Mouse (Mus musculus) limb, embryonic 12.5 days (tissue): ENCODE measurements around the gene 1700007K13Rik. TPM values are rescaled to one million over a fixed set of nuclear protein-coding genes. Genes with fewer than 3 reads are reported as not detected.

ENCODE experiments used
- ATAC-seq: fragments of 200-750 bp; cut with Nextera tagmentation; 2 replicates; pipeline ENCODE4 v1.8.0; 2017; ENCODE audit warnings: low read depth, moderate TSS enrichment; ENCODE audit not compliant: insufficient number of reproducible peaks, insufficient read depth, low FRiP score, low TSS enrichment
- H3K27ac ChIP-seq: fragments of 300-500 bp; sonication (generic); 2 replicates; pipeline ENCODE4 v1.5.1; 2016; ENCODE audit warnings: mild to moderate bottlenecking, moderate library complexity
- H3K27me3 ChIP-seq: fragments of 300-500 bp; sonication (generic); 2 replicates; pipeline ENCODE4 v1.6.1; 2016; ENCODE audit warnings: mild to moderate bottlenecking, moderate library complexity
- H3K36me3 ChIP-seq: fragments of 300-500 bp; sonication (generic); 2 replicates; pipeline ENCODE4 v1.6.1; 2016; ENCODE audit warnings: mild to moderate bottlenecking, moderate library complexity
- H3K4me1 ChIP-seq: fragments of 300-500 bp; sonication (generic); replicated peaks from 2 replicates; pipeline ENCODE4 v1.6.1; 2016
- H3K4me2 ChIP-seq: fragments of 300-500 bp; sonication (generic); 2 replicates; pipeline ENCODE4 v1.6.1; 2016; ENCODE audit warnings: mild to moderate bottlenecking, moderate library complexity
- H3K4me3 ChIP-seq: fragments of 300-500 bp; sonication (generic); replicated peaks from 2 replicates; pipeline ENCODE4 v1.5.1; 2016; ENCODE audit warnings: mild to moderate bottlenecking
- H3K9ac ChIP-seq: fragments of 300-500 bp; sonication (generic); replicated peaks from 2 replicates; pipeline ENCODE4 v1.6.1; 2016; ENCODE audit warnings: mild to moderate bottlenecking, moderate library complexity
- H3K9me3 ChIP-seq: fragments of 300-500 bp; sonication (generic); 2 replicates; pipeline ENCODE4 v1.6.1; 2016; ENCODE audit warnings: mild to moderate bottlenecking, moderate library complexity
- WGBS: fragments of 180-500 bp; shearing (Covaris S2); methylation state at CpG from one replicate; pipeline ENCODE4 v1.1.7; 2016; 5-methylcytosine and 5-hydroxymethylcytosine counted together
- polyA plus RNA-seq: library from polyadenylated mRNA; unstranded; fragments of >200 nt; fragmentation: Nextera tagmentation; extraction: Ambion mirVana; gene quantifications from 2 replicates; pipeline ENCODE4 v1.2.1, GENCODE M21; 2016

1700007K13Rik gene
- polyA plus RNA-seq, 1 experiment from 2014 or later, result 0.70 TPM

DNA sequence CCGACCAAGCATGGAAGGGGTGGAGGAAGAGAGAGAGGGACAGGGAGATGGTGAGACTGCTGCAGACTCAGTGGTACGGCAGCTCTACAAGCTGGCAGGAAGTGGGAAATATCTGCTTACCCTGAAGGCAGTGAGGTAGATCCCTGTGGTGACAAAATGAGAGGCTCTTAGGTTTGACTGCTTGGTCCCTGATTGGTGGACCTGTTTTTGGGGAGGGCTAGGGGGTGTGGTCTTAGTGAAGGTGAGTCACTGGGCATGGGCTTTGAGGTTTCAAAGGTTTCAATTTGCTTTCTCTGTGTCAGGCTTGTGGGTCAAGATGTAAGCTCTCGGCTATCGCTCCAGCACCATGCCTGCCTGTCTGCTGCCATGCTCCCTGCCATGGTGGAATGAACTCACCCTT lies 21.1 kb downstream of the 1700007K13Rik start:
- no peak for ATAC-seq
- Histone ChIP-seq H3K9me3 (no peaks in the 10 kb centered on the region), H3K36me3 (peaks cover 9% of the 10 kb centered on the region), H3K4me3 (no peak overlapping the region), H3K4me1 (peaks cover 8% of the 10 kb centered on the region; the same call in 1 of the 2 replicates), H3K27me3 (peaks cover 10% of the 10 kb centered on the region; the same call in 1 of the 2 replicates), H3K4me2 (no peak overlapping the region), H3K27ac (no peak overlapping the region), H3K9ac (no peak overlapping the region)
- WGBS, result 80% methylated on average over 4 of the region's 4 CpGs

DNA sequence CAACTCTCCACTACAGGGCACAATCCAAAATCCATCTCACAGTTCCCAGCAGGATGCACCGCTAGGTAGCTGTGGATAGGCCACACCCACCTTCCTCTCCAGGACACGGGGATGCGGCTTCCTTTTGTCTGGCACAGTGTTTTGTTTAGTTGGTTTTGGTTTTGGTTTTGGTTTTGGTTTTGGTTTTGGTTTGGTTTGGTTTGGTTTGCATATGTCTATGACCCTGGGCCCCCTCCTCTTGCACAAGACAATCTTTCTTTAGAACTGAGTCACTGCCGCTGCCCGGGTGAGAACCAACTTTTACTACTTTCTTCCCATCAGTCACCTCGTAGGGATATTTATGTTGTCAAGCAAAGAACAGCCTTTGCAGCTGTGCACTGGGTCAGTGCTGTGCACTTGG lies 25.3 kb downstream of the 1700007K13Rik start:
- Histone ChIP-seq H3K4me1 (no peaks in the 10 kb centered on the region; the same call in 1 of the 2 replicates), H3K9ac (no peak overlapping the region), H3K4me3 (no peak overlapping the region), H3K27me3 (peaks cover 10% of the 10 kb centered on the region; the same call in 1 of the 2 replicates), H3K36me3 (no peaks in the 10 kb centered on the region), H3K9me3 (no peaks in the 10 kb centered on the region), H3K27ac (no peak overlapping the region), H3K4me2 (no peak overlapping the region)
- WGBS, result 67% methylated on average over 6 of the region's 6 CpGs
- ATAC-seq, result no peak

DNA sequence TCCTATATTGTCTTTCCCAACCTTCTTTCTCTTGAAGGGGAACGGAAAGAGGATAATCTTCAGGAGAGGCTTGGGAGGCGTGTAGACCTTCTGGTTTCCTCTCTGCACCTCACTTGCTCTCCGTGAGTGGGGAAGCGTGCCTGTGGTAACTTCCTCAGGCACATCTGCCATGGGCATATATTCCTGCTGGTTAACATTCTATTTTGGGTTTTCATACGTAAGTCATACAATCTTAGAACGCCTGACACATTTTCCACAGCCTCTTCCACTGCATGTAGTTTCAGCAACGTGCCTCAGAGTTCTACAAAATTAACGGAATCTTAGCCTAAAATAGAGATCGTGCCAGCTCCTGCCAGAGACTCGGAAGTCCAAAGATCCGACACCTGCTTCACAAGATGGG lies 30.7 kb downstream of the 1700007K13Rik start:
- H3K27me3 ChIP-seq, result no peaks in the 10 kb centered on the region
- peaks cover 5% of the 10 kb centered on the region for H3K4me1 ChIP-seq
- no peak overlapping the region for H3K27ac ChIP-seq
- H3K4me3 ChIP-seq, result no peak overlapping the region
- WGBS, result 91% methylated on average over 11 of the region's 11 CpGs
- H3K36me3 ChIP-seq, result no peaks in the 10 kb centered on the region
- no peaks in the 10 kb centered on the region for H3K9me3 ChIP-seq
- no peak overlapping the region for H3K9ac ChIP-seq
- no peak overlapping the region for H3K4me2 ChIP-seq
- no peak for ATAC-seq

DNA sequence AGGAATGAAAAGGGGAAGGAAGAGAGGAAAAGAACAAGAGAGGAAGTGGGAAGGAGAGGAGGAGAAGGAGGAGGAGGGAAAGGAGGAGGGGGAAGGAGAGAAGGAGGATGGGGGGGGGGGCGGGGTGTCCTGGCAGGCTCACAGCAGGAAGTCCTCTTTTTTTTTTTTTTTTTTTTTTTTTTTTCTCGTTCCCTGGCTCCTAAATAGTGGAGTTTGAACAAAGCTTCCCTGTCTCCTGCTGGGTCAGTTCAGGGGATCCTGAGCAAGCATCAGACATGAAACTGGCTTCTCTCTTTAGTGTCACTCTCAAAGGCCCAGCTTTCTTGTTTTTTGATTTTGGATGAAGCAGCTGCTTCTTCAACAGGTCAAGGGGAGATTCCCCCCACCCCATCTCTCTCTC lies 32.6 kb downstream of the 1700007K13Rik start:
- 0% methylated on average over 1 of the region's 2 CpGs for WGBS
- no peak for ATAC-seq

DNA sequence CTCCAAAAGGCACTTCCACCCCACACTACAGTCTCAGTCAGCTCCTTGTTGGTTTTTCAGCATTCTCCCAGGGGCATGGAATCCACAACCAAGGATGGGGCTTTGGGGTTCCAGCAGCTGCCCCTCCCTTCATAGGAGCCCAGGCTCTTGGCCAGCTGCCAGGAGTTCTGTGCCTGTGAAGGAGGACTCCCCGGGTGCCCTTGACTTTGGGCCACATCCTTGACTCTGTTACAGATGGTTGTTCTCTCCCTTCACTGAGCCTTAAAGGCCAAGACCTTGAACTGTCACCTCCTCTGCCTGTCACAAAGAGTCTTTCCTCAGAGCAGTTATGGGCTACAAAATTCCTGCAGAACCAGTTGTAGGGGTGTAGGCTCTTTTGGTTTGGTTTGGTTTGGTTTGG lies 33.3 kb downstream of the 1700007K13Rik start:
- Histone ChIP-seq H3K4me1 (peaks cover 5% of the 10 kb centered on the region), H3K4me2 (no peak overlapping the region), H3K27me3 (no peaks in the 10 kb centered on the region), H3K27ac (no peak overlapping the region), H3K4me3 (no peak overlapping the region), H3K9ac (no peak overlapping the region), H3K9me3 (no peaks in the 10 kb centered on the region), H3K36me3 (no peaks in the 10 kb centered on the region)
- 30% methylated on average over 1 of the region's 1 CpGs for WGBS
- ATAC-seq, result no peak

More for the DNA sequence above, 32.6 kb downstream of the 1700007K13Rik start:
- Histone ChIP-seq H3K4me2 (no peak overlapping the region), H3K9ac (no peak overlapping the region), H3K4me3 (no peak overlapping the region), H3K36me3 (no peaks in the 10 kb centered on the region), H3K27ac (no peak overlapping the region), H3K4me1 (peaks cover 5% of the 10 kb centered on the region), H3K9me3 (no peaks in the 10 kb centered on the region), H3K27me3 (no peaks in the 10 kb centered on the region)

DNA sequence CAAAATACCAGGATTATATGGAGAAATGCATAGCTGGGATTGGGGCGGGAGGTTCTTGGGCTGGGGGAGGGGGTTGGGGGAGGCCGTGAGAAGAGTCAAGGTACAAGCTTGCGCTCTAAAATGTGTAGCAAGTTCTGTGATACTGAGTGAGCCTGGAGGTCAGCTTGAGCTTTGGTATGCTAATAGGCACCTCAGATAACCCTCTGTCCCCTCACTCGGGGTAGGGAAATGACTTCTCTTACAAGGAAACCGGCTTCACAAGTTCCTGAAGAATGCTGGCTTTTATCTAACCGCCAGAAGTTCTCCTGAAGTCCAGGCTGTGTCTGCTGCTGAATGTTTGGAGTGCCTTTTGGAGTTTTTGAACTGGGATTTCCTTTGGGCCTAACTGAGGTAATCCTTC lies 35.3 kb downstream of the 1700007K13Rik start:
- no peak for ATAC-seq
- 48% methylated on average over 6 of the region's 6 CpGs for WGBS
- Histone ChIP-seq H3K4me1 (peaks cover 5% of the 10 kb centered on the region), H3K4me2 (no peak overlapping the region), H3K4me3 (no peak overlapping the region), H3K36me3 (no peaks in the 10 kb centered on the region), H3K27ac (no peak overlapping the region), H3K27me3 (no peaks in the 10 kb centered on the region), H3K9ac (no peak overlapping the region), H3K9me3 (no peaks in the 10 kb centered on the region)

DNA sequence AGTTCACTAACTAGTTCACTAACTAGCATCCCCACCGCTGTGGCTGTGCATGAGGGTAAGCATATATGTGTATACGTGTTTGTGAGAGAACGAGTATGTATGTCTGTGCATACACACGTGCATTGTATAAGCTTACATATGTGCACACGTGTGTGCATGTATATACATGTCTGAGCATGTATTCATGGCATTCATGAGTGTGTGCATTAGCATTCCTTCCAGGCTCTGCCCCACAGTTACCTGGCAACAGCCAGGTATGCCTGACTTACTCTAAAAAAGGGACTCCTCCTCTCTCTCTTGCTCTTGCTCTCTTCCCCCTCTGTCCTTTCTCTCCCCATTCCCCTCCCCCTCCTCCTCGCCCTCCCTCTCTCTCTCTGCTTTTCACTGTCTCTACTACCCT lies 38.9 kb downstream of the 1700007K13Rik start:
- no peak overlapping the region for H3K4me2 ChIP-seq
- H3K9me3 ChIP-seq, result no peaks in the 10 kb centered on the region
- H3K4me1 ChIP-seq, result no peaks in the 10 kb centered on the region
- H3K9ac ChIP-seq, result no peak overlapping the region
- H3K27me3 ChIP-seq, result no peaks in the 10 kb centered on the region
- 80% methylated on average over 6 of the region's 6 CpGs for WGBS
- H3K27ac ChIP-seq, result no peak overlapping the region
- H3K36me3 ChIP-seq, result no peaks in the 10 kb centered on the region
- no peak overlapping the region for H3K4me3 ChIP-seq
- ATAC-seq, result no peak

DNA sequence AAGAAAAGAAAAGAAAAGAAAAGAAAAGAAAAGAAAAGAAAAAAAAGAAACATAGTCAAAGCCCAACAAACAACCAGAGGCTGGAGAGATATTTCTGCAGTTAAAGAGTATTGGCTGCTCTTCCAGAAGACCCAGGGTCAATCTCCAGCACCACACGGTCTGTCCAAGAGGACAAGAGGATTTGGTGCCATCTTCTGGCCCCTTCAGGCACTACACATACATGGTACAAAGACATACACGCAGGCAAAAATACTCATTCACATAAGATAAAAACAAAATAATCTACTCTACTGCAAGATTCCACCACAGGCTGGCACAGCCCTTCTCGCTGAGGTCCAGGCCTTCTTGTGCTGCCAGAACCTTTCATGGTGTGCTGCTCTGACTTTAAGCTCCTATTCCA lies 43.0 kb downstream of the 1700007K13Rik start:
- 35% methylated on average over 3 of the region's 3 CpGs for WGBS

DNA sequence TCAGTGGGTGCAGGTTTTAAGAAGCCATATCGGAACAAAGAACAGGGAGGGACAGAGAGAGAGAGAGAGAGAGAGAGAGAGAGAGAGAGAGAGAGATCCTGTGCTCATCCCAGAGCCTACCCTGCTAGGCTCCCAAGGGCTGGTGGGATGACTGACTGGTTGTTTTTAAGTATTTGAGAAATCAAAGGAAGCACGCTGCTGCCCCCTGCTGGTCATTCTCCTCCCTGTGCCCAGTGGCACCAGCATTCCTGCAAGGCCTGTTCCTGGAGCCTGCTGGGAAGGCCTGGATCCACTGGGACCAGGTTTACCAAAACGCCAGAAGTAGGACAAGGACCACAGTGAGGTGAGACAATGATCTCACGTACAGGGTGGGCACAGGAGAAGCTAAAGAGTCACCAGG lies 46.2 kb downstream of the 1700007K13Rik start:
- no peak for ATAC-seq
- Histone ChIP-seq H3K9me3 (no peaks in the 10 kb centered on the region), H3K9ac (no peak overlapping the region), H3K4me1 (no peaks in the 10 kb centered on the region; the same call in 1 of the 2 replicates), H3K36me3 (no peaks in the 10 kb centered on the region), H3K4me3 (no peak overlapping the region), H3K27ac (no peak overlapping the region), H3K27me3 (no peaks in the 10 kb centered on the region), H3K4me2 (no peak overlapping the region)
- WGBS, result 16% methylated on average over 4 of the region's 4 CpGs

More for the DNA sequence above, 43.0 kb downstream of the 1700007K13Rik start:
- no peaks in the 10 kb centered on the region for H3K9me3 ChIP-seq
- ATAC-seq, result no peak
- H3K4me1 ChIP-seq, result no peaks in the 10 kb centered on the region
- H3K27ac ChIP-seq, result no peak overlapping the region
- no peak overlapping the region for H3K4me2 ChIP-seq
- H3K36me3 ChIP-seq, result no peaks in the 10 kb centered on the region
- no peak overlapping the region for H3K4me3 ChIP-seq
- no peaks in the 10 kb centered on the region for H3K27me3 ChIP-seq
- H3K9ac ChIP-seq, result no peak overlapping the region

DNA sequence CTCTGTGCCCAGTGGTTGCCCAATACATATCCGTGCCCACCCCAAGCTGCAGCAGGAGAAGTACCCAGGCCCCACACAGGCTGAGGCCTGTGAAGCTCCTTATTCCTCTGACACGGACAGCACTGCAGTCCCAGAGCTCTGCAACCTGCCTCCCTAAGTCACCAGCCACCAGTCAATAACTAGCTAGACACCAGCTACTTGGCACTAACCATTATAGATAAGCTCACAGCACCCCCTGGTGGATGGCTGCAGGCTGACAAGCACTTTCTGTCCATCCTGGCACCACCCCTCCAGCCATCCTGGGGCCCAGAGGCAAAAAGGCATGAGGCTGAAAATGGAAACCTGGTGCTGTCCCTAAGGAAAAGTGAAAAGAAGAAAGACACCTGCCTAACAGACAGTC lies 48.1 kb downstream of the 1700007K13Rik start:
- no peak overlapping the region for H3K9ac ChIP-seq
- no peaks in the 10 kb centered on the region for H3K9me3 ChIP-seq
- WGBS, result 37% methylated on average over 2 of the region's 2 CpGs
- H3K4me3 ChIP-seq, result no peak overlapping the region
- H3K4me2 ChIP-seq, result no peak overlapping the region
- H3K36me3 ChIP-seq, result no peaks in the 10 kb centered on the region
- H3K27ac ChIP-seq, result no peak overlapping the region
- H3K27me3 ChIP-seq, result no peaks in the 10 kb centered on the region
- ATAC-seq, result 0 out of 2 replicates have a peak, but pooled peaks have one; percentile 26
- H3K4me1 ChIP-seq, result no peaks in the 10 kb centered on the region; the same call in 1 of the 2 replicates

DNA sequence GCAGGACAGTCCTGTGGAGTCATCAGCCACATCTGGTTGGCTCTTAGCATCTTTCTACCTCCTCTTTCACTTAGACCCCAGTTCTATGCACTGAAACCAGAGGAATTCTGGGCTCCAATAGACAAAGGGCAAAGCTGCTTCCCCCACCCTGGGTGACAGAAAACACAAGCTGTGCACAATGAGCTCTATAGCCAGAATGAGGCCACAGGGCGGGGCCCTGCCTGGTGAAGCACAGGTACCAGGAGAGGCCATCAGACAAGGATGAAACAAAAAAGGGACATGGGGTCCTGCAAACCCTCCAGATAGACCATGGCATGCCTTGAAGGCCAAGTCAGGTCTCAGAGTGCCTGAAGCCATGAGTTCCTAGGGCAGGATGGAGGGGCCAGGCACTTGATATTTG lies 49.6 kb downstream of the 1700007K13Rik start:
- Histone ChIP-seq H3K4me3 (no peak overlapping the region), H3K9me3 (no peaks in the 10 kb centered on the region), H3K9ac (no peak overlapping the region), H3K4me1 (no peaks in the 10 kb centered on the region; the same call in 1 of the 2 replicates), H3K4me2 (no peak overlapping the region), H3K36me3 (no peaks in the 10 kb centered on the region), H3K27ac (no peak overlapping the region), H3K27me3 (no peaks in the 10 kb centered on the region)
- WGBS, result 94% methylated on average over 1 of the region's 1 CpGs
- ATAC-seq, result no peak

DNA sequence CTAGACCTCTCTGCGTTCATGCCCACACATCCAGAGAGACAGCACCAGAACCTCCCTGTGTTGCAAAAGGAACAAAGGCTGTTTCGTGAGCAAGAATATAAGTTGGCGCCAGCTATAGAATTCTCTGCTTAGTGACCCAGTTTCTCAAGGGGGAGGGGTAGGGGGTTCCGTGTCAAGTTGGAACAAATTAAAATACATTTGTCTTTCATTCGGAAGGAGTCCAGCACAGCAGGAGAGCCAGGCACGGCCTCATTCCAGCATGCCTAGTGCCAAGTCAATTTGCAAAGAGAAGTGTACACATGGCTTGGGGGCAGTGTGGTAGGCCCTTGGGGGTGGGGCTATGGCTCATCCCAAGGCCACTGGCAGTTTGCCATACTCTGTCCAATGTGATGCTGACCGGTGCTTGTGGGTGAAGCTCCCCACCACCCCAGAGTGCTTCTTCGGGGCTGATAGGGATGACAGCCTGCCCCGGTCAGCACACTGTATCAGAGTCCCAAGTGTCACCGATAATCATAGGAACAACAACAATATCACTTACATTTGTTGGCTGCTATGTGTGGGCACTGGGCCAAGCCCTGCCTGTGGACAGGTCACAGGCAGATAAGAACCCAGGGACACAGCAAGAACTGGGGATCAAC lies 50.6 kb downstream of the 1700007K13Rik start:
- ATAC-seq, result no peak
- H3K36me3 ChIP-seq, result no peaks in the 10 kb centered on the region
- no peaks in the 10 kb centered on the region; the same call in 1 of the 2 replicates for H3K4me1 ChIP-seq
- no peak overlapping the region for H3K27ac ChIP-seq
- H3K9me3 ChIP-seq, result no peaks in the 10 kb centered on the region
- H3K27me3 ChIP-seq, result no peaks in the 10 kb centered on the region
- no peak overlapping the region for H3K4me3 ChIP-seq
- H3K4me2 ChIP-seq, result no peak overlapping the region
- H3K9ac ChIP-seq, result no peak overlapping the region
- WGBS, result 66% methylated on average over 10 of the region's 10 CpGs
